Mouse (Mus musculus) lung, adult 18-20 months (tissue): Measurements from ENCODE around the gene Raph1.

Source experiments
- DNase-seq, 2 experiments: peaks; one replicate each; pipeline ENCODE4 v3.0.0; 2022; ENCODE audit warnings: mixed read lengths in 2 of 2

Raph1 gene

GRCm38 (mm10) chr1:60566631-60567311, at the start of gene Raph1:
Raph1 (minus strand) TSS chr1:60567104.
- DNase-seq, result peak; percentile 88 to 92

- no peak for DNase-seq
These were observed 48.8 kb upstream of the Raph1 start for GRCm38 (mm10) chr1:60615703-60616102.

GRCm38 (mm10) chr1:60614902-60615301, 48.0 kb upstream of the Raph1 start:
- DNase-seq, result no peak

- peak; percentile 28 to 54 for DNase-seq
These were observed 45.1 kb upstream of the Raph1 start for GRCm38 (mm10) chr1:60611968-60612367.

GRCm38 (mm10) chr1:60610631-60611030, 43.7 kb upstream of the Raph1 start:
- DNase-seq, result no peak

GRCm38 (mm10) chr1:60609011-60609775, 42.3 kb upstream of the Raph1 start:
- DNase-seq, result peak; percentile 77 to 87

GRCm38 (mm10) chr1:60604481-60605021, 37.6 kb upstream of the Raph1 start:
- no peak for DNase-seq

- DNase-seq, result no peak
These were observed 33.8 kb upstream of the Raph1 start for GRCm38 (mm10) chr1:60600682-60601081.

GRCm38 (mm10) chr1:60599926-60600325, 33.0 kb upstream of the Raph1 start:
- DNase-seq, result no peak

GRCm38 (mm10) chr1:60599013-60599701, 32.3 kb upstream of the Raph1 start:
- peak; percentile 80 to 82 for DNase-seq

GRCm38 (mm10) chr1:60596386-60597320, 29.7 kb upstream of the Raph1 start:
- DNase-seq, result no peak

GRCm38 (mm10) chr1:60593101-60593500, 26.2 kb upstream of the Raph1 start:
- DNase-seq, result no peak

- peak in 1 of 2 experiments; percentile 21 for DNase-seq
These were observed 22.2 kb upstream of the Raph1 start for GRCm38 (mm10) chr1:60588887-60589629.

GRCm38 (mm10) chr1:60580990-60581389, 14.1 kb upstream of the Raph1 start:
- no peak for DNase-seq

- no peak for DNase-seq
These were observed 13.0 kb upstream of the Raph1 start for GRCm38 (mm10) chr1:60579886-60580285.

GRCm38 (mm10) chr1:60572699-60573098, 5.8 kb upstream of the Raph1 start:
- DNase-seq, result no peak

- DNase-seq, result no peak
These were observed 2.8 kb upstream of the Raph1 start for GRCm38 (mm10) chr1:60569741-60570140.

GRCm38 (mm10) chr1:60569210-60569609, 2.3 kb upstream of the Raph1 start:
- peak in 1 of 2 experiments; percentile 15 for DNase-seq

GRCm38 (mm10) chr1:60567321-60567720, 417 bp upstream of the Raph1 start:
- no peak for DNase-seq

- DNase-seq, result peak in 1 of 2 experiments; percentile 29
These were observed 823 bp downstream of the Raph1 start for GRCm38 (mm10) chr1:60565931-60566630.
